Mouse (Mus musculus): ENCODE measurements around the gene Clic3.
"Not testable (repeated sequence)": the region's sequence is repeated elsewhere in the genome, so short reads cannot be mapped to it uniquely, and the experiment has no call there.

The Clic3 gene

DNA sequence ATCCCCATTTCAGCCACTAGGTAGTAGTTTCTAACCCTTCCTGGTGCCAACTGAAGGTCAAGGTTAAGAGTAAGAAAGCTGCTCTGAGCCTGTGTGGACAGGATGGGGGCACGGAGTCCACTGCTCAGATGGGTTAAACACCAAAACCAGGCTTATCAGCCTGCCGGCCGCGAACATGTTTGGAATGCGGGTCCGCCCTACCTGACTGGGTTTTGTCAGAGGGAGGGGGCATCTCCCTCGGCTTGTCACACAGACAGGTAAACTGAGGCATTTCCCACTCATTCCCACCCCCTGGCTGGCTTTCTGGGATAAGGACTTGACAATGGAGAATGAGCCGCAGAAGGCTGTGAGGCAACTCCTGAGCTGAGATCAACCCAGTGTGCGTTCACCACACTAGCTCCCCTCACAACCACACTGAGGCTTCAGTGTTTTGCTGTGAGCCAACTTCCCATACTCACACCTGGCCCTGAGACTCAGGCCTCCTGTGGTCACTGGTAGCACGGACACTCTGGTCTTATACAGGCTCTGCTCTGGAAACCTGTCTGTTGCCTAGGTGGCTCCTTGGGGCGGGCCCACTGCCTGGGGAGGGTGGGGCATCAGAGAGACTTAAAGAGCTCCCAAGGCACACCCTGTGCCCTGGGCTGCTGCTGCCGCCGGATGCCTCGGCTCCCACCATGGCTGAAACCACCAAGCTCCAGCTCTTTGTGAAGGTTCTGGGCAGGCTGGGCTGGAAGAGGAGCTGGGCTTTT lies at the start of gene Clic3:
Gene Clic3 (plus strand): TSS at position 634 of the 749 bp plus-strand sequence.
- DNase-seq, result peak in 1 of 2 experiments; percentile 52

DNA sequence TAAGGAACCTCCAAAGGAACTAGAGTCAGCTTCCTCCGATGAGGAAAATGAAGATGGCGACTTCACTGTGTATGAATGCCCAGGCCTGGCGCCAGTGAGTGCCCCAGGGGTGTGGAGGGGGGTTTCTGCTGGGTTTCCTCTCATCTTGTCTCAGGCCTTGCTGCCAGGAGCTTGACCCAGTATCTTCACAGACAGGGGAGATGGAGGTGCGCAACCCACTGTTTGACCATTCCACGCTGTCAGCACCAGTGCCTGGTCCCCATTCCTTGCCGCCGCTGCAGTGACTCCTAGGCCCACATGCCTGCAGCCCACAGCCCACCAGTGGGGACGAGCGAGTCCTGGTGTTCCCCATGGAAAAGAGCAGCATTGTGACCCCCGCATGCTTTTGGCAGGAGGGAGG lies 47.7 kb upstream of the Clic3 start:
- DNase-seq, result no peak

DNA sequence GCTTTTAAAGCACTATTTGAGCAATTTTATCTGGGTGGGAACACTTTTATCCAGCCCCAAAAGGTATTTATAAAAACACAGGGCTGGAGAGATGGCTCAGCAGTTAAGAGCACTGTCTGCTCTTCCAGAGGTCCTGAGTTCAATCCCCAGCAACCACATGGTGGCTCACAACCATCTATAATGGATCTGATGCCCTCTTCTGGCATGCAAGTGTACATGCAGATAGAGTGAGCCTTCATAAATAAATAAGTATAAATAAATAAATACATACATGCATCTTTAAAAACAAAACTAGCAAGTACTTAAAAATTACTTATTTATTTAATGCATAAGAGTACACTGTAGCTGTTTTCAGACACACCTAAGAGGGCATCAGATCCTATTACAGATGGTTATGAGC lies 43.2 kb upstream of the Clic3 start:
- DNase-seq, result not testable (repeated sequence)

DNA sequence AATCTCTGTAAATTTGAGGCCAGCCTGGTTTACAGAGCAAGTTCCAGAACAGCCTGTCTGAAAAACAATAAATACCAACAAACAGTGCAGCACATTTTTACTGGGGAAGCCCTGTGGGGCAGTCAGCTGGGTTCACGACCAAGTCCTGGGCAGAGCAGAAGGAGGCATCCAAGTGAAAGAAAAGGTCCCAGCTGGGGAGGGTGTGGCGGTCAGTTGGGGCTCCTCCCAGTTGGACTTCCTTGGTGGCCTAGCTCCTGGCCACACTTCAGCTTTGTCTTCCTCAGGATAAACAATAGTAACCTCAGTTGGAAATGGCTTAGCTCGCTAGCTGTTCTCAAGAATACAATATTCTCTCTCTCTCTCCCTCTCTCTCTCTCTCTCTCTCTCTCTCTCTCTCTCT lies 39.2 kb upstream of the Clic3 start:
- peak; percentile 34 to 52 for DNase-seq

DNA sequence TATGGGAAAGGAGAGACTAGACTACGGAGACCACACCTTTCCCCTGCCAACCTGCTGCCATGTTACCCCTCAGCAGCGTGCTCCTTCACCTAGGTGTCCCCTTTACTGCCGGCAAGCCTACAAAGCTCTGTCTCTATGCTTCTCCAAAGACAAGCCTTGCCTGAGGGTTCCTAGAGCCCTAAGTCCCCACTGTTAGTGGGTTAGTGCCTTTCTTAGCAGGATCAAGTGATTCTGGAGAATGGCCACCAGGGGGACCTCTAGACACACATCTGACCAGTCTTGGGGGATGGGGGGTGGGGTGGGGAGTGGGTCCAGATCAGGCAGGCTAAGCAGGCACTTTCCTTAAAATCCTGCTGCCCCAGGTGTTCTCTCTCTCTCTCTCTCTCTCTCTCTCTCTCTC lies 34.7 kb upstream of the Clic3 start:
- DNase-seq, result peak; percentile 80 to 82

DNA sequence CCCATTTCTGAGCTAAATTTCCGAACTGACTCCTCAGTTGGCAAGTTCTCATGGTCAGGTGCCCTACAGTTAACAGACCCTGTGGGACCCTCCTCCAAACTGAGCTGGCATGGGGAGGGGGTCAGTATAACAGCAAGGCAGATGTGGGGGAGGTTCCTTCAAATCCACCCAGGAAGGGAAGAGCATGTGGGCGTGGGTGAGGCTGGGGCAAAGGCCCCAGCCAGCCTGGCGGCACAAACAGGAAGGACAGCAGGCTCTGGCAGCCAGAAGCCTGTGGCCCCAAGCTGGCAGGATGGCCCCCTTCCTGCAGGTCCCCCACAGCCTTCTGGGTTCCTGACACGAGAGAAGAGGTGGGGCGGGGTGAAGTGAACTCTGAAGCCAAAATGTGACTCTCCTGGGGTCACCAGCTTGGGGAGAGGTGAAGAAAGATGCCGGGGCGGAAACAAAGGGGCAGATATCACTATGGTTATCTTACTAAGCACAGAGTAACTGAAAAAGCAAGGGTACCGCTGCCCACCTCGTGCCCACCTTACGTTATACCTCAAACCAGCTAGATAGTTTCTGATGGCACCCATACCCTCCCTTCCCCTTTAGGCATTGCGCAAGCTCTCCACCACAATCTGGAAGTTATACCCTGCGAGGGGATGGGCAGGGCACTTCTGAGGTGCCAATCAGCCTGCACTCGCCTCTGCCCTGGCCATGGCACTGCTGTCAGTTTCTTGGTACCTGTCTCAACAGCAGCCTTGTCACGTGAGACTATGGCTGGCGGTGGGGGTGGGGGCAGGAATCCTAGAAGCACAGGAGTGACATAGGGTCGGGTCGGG lies 33.8 kb upstream of the Clic3 start, which contains the start of gene Fut7:
Gene Fut7 (plus strand): TSS at position 681 of the 824 bp plus-strand sequence.
- no peak for DNase-seq

DNA sequence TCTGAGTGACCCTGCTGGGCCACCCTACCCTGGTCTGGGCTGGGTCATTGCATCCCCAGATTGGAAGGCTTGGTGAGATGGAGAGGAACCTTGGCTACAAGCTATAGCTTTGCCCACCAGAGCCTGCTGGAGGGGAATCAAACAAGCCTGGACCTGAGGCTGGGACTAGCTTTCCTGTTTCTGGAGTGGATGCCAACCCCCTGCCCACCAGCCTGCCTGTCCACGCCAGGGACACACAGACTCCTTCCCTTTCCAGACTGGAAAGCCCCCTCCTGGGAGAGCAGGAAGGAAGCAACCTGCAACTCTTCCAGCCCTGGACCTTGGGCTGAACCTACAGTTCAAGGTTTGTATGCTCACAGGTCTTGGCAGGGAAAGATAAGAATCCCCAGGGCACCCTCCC lies 33.0 kb upstream of the Clic3 start:
- peak; percentile 57 to 65 for DNase-seq

DNA sequence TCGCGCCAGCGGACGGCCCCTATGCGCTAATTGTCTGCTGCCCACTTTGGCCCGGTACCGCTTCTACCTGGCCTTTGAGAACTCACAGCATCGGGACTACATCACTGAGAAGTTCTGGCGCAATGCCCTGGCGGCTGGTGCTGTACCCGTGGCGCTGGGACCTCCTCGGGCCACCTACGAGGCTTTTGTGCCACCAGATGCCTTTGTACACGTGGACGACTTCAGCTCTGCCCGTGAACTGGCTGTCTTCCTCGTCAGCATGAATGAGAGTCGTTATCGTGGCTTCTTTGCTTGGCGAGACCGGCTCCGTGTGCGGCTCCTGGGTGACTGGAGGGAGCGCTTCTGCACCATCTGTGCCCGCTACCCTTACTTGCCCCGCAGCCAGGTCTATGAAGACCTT lies 31.2 kb upstream of the Clic3 start:
- peak; percentile 65 to 75 for DNase-seq

DNA sequence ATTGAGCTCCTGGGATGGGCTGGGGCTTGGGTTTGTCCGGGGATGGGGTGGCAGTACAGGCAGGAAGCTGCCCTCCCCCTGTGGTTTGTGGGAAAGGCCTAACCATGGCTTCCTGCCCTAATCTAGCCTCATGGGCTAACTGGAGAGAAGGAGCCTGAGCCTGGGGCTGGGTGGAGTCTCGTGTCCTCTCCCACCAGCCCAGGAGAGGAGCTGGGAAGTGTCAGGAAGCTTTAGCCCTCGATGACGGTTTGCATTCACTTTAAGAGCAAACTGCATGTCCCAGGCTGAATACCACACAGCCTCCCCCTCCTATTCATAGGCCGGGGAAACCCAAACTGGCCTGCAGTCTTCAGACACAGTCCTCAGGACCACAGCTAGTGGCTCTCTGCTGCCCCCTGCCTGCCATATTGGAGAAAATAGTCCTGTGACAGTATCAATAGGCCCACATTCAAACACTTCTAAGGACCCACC lies 29.9 kb upstream of the Clic3 start:
- peak; percentile 88 to 91 for DNase-seq

DNA sequence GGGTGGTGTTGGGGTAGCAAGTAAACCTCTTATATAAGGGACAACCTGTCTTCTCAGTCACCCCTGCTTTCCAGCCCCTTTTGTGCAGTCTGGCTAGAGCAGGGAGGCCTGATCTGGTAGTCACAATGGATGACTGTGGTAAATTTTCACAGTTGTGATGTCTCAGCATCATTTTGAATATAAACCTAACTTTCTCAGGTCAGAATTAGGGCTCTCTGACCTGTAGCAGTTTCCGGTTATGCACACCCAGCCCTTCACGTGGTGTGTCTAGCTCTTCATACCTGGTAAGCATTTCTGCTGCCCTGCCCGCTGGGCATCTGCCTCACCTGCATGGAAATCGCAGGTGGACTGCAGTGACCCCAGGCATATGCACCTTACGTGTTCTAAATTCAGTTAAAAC lies 29.4 kb upstream of the Clic3 start:
- DNase-seq, result no peak

DNA sequence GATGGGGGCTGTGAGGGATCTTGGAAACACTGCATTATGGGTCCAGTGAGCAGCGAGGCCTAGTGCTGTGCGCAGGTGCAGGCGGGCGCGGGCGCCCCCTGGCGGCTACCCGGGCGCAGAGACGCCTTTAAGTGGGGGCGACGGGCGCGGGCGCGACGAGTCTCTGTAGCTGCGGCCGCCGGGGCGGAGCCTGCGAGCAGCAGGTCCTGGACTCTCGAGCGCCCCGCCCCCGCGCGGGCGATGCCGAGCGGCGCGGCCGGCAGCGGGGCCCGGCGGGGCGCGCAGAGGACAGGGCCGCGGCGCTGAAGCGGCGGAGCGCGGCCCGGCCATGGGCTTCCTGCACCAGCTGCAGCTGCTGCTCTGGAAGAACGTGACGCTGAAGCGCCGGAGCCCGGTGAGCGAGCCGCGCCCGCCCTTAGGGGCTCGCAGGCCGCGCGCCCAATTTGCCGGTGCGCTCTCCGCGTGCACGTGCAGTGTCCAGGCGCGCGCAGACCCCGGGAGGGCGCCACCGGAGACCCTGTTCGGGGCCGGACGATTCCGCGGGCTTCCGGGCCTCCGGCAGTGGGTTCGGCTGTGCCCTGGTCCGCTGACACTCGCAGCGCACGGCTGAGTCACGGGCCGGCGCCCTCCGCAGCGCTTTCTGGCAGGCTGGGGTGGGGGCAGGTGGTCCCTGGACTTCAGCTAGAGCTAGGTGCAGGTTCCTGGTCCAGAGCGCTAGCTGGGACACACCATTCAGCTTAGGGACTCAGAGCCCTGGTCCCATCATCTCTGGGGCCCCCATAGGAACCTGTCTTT lies 28.0 kb upstream of the Clic3 start, which contains the start of gene Abca2:
Gene Abca2 (plus strand): TSS at position 262 of the 795 bp plus-strand sequence.
- peak; percentile 97 to 99 for DNase-seq

DNA sequence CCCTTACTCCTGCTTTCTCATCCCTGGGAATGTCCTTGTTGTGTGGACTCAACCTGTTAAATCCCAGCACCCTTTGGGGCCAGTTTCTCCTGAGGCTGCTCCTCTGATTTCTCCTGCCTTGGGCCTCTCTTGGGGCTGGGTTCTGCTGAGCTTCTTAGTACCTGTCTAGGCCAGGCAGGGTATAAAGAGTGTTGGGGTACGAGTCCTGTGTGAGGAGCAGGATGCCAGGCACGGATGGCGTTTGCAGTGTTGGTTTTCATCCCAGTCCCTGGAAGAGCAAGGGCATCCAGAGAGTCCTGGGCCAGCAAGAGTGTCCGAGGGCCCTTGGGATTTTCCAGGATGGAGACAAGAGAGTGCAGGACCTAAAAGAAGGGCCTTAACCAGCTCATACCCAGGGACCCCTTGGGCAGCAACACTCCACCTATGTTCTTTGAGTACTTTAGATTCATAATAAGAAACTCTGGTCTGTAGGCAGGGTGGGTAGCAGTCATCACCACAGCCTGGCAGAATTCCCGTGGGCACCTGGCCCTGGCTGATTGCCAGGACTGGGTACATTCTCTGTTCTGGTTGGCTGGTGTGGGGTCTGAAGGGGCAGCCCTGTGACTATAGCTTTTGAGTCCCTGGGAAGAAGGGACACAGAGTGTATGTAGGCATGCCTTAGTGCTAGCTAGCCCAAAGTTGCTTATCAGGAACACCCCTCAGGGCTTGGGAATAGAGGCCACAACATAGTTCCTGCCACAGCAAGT lies 27.0 kb upstream of the Clic3 start:
- DNase-seq, result peak; percentile 84 to 87

DNA sequence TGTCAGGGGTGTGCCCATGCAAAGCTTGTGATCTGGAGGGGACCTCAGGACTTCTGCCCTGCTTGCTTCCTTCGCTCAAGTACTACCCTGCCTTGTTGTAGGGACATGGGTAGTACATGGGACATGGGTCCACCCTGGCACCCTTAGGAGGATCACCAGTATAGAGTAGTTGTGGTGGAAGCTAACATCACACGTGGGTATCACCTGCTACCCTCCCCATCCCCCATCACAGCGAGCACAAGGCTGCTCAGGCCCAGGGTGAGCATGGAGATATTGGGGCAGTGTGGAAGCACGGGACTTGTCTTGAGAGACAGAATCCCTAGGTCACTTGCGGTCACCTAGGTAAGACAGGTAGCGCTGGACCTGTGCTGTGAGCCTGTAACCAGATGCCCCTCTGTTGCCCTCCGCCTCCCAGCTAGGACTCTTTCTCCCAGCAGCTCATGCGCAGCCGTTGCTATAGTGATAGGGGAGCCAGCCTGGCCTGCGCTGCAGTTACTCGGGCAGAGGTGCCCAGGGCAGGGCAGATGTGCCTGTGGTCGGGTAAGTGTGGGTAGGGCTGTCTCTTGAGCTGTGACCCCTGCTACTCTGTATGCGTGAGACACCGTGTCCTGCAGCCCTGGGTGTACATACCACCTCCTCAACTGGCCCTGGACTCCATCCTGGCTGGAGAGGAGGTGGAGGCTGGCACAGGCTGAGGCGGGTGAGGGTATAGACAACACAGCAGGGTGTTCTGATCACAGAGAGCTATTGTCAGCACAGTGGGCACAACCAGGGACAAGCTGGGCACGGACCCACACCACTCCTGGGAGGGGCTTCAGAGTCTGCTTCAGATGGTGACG lies 26.0 kb upstream of the Clic3 start:
- peak; percentile 46 to 49 for DNase-seq

DNA sequence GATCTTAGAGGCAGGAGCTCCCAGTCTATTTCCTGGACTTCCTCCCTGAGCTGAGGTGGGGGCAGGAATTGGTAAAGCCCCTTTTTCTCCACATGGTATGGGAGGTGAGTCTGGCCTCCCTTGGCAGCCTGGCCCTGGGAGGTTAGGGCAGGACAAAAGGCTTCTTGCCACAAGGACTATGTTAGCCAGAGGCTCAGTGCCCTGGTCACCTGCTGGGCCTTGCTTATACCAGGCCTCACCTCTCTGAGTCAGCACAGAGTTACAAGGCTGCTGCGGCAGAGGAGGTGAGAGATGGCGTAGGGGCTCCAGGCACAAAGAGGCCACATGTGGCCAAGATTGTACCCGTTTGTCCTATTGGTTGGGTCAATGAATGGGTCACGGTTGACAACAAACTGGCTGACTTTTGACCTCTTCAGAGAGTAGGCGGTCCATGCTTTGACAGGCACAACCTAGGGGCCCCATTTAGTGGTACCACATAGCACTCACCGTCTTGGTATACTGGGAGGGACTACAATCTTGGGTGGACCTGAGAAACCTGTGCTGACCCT lies 25.3 kb upstream of the Clic3 start:
- peak in 1 of 2 experiments; percentile 35 for DNase-seq

DNA sequence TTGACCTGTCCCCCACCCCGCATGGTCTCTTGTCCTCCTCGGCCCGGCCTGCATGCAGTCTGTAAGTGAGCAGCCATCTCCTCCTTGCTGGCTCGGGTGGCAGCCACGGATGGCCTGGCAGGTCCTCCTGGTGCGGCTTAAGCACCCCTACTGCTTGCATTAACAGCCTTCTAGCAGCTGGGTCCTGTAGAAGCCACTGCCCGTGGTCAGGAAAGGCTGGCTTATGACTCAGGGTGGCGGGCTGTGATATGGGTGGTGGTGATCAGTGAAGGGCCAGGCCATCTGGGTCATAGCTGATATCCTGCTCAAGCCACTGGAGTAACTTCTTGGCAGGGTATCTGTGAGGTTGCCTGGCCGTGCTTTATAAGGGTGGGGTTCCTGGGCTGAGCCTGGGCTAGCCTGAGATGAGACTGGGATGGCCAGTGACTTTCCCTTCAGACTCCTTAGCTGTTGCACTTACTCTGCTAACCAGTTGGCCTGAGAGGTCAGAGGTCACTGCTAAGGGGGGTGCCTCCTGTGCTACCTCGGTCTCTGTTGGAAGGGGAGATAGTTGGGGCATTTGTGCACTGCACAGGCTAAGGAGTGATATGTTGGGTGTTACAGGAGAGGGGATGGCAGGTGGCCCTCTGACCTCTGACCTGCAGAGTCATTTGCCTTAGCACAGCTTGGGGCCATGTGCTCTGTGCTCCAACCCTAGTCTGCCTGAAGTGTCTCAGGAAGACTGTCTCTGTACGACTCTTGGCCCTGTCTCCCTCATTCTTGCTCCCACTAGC lies 24.1 kb upstream of the Clic3 start:
- peak in 1 of 2 experiments; percentile 37 for DNase-seq

DNA sequence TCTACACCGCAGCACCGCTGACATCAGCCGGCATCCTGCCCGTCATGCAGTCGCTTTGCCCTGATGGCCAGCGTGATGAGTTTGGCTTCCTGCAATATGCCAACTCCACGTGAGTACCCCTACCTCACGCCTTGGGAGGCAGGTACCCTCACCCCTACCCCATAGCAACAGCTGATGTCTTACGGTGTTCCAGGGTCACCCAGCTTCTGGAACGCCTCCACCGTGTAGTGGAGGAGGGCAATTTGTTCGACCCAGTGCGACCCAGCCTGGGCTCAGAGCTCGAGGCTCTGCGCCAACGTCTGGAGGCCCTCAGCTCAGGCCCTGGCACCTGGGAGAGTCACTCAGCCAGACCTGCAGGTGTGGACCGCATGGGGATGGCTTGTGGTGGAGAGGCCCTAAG lies 23.5 kb upstream of the Clic3 start:
- no peak for DNase-seq

DNA sequence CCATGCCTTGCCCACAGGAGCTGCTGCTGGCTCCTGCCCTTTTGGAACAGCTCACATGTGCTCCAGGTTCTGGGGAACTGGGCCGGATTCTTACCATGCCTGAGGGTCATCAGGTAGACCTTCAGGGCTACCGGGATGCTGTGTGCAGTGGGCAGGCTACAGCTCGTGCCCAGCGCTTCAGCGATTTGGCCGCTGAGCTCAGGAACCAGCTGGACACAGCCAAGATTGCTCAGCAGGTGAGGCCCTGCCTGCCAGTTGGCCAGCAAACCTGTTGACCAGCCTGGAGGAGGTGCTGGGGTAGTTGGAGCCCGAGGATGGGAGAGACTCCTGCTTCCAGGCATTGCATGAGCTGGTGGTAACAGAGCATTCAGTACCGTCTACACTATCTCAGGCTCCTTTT lies 22.3 kb upstream of the Clic3 start:
- peak; percentile 95 to 97 for DNase-seq

DNA sequence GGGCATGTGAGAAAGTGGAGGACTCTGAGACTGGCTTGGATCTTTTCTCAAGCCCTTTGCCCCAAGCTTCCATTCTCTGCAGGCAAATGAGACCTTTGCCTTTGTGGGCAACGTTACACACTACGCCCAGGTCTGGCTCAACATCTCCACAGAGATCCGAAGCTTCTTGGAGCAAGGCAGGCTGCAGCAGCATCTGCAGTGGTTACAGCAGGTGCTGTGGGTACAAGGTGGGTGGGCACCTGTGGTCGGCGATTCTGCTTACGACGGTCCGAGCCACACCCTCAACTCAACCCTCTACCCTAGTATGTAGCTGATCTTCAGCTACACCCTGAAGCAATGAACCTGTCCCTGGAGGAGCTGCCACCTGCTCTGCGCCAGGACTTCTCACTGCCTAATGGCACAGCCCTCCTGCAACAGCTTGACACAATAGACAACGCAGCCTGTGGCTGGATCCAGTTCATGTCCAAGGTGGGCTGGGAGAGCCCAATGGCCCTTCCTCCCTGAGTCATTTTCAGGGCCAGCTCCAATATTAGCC lies 20.3 kb upstream of the Clic3 start:
- DNase-seq, result no peak

DNA sequence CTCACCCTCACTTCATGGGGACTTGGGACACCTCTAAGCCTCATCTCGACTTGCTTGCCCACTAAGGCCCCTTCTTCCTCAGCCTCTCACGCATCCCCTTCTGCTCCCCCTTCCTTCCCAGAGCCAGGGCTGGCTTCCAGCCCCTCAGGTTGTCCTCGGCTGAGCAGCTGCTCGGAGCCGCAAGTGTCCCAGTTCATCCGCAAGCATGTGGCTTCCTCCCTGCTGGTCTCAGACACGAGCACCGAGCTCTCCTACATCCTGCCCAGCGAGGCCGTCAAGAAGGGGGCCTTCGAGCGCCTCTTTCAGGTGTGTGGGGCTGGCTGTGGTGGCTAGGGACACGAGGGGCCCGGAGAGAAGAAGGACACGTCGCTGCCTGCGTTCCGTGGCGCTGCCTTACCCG lies 15.6 kb upstream of the Clic3 start:
- peak in 1 of 2 experiments; percentile 34 for DNase-seq

DNA sequence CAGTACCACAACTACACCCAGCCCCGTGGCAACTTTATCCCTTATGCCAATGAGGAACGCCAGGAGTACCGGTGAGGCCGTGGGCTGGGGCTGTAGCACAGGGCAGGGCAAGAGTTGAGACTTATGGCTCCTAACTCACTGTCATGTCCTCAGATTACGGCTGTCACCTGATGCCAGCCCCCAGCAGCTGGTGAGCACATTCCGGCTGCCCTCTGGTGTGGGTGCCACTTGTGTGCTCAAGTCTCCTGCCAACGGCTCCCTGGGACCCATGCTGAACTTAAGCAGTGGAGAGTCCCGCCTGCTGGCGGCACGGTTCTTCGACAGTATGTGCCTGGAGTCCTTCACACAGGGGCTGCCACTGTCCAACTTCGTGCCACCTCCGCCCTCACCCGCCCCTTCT lies 14.0 kb upstream of the Clic3 start:
- no peak for DNase-seq

Data from cerebellum, postnatal 14 days (tissue).